Mouse (Mus musculus) ES-E14 (cell line): ENCODE results near the gene Cxcl9.

Experiments
- CHD2 ChIP-seq: IDR thresholded peaks from 2 replicates; pipeline ENCODE4 v1.6.1; 2014; ENCODE audit warnings: mild to moderate bottlenecking, low read depth, low read length, inconsistent platforms
- HCFC1 ChIP-seq: IDR thresholded peaks from 2 replicates; pipeline ENCODE4 v1.6.1; 2012; ENCODE audit warnings: low read length, inconsistent platforms, borderline replicate concordance; ENCODE audit not compliant: insufficient read depth
- MAFK ChIP-seq: IDR thresholded peaks from 2 replicates; pipeline ENCODE4 v1.6.1; 2014; ENCODE audit warnings: mild to moderate bottlenecking, low read depth, low read length, inconsistent platforms; ENCODE audit not compliant: insufficient read depth
- ZC3H11A ChIP-seq: IDR thresholded peaks from 2 replicates; pipeline ENCODE4 v1.6.1; 2012; ENCODE audit warnings: low read depth, mild to moderate bottlenecking, inconsistent platforms, low read length, borderline replicate concordance
- ZNF384 ChIP-seq: IDR thresholded peaks from 2 replicates; pipeline ENCODE4 v1.6.1; 2012; ENCODE audit warnings: low read depth, low read length, inconsistent platforms

GRCm38 (mm10) chr5:92331122-92331521 lies 3.2 kb upstream of the Cxcl9 start:
- TF ChIP-seq HCFC1 (no peak), ZC3H11A (no peak), CHD2 (no peak), MAFK (no peak), ZNF384 (no peak)
